Comparison of ENCODE assay signal across 8 mouse cellular contexts in genomic region chr7:74367350-74367749, GRCm38 (mm10).
DNase-seq lines count a peak whose midpoint lies in the region.

No protein-coding gene starts in this region.

- intact Hi-C loops in gastrocnemius, postnatal 14 days (cut with DNase I; ENCODE audit: low total_unique reads): loop anchor here (5.0 kb wide), 1 partner anchor 745 kb away; no protein-coding TSS in a partner anchor
- intact Hi-C loops in left cerebral cortex, postnatal 14 days (cut with DNase I): no loop called here

- peak; percentile 47 for DNase-seq in adrenal gland, postnatal 14 days
- DNase-seq in adrenal gland, adult 2 months: no peak
- DNase-seq in urinary bladder, postnatal 25 days (ENCODE audit: low spot score): peak; percentile 29
- DNase-seq in urinary bladder, postnatal 36 days (ENCODE audit: low spot score in 2 of 2): no peak
- peak; percentile 39 for DNase-seq in gastrocnemius, postnatal 14 days
- peak; percentile 69 to 73 for DNase-seq in left cerebral cortex, postnatal 14 days (ENCODE audit: low spot score in 2 of 2)
- DNase-seq in neural tube, embryonic 10.5 days (ENCODE audit: extremely low spot score, low spot score): peak; percentile 47
- DNase-seq in T-cell, adult 2 months (ENCODE audit: low spot score): no peak

Comparison
In these comparisons a context has a peak if more than half of its experiments do, and no peak if none do; other contexts are left out.
1. DNase-seq: peak in adrenal gland, postnatal 14 days (single experiment), urinary bladder, postnatal 25 days (single experiment), gastrocnemius, postnatal 14 days (single experiment), left cerebral cortex, postnatal 14 days (2 of 2) and neural tube, embryonic 10.5 days (single experiment); none in adrenal gland, adult 2 months (single experiment), urinary bladder, postnatal 36 days (0 of 2) and T-cell, adult 2 months (single experiment).